Mouse (Mus musculus): ENCODE results near the gene Triap1. TPM values are rescaled to one million over a fixed set of nuclear protein-coding genes. Genes with fewer than 3 reads are reported as not detected.
"Not testable (repeated sequence)": the region's sequence is repeated elsewhere in the genome, so short reads cannot be mapped to it uniquely, and the experiment has no call there.

Triap1 gene
- polyA plus RNA-seq, 1 experiment from 2014 or later, result 56.7 TPM

DNA sequence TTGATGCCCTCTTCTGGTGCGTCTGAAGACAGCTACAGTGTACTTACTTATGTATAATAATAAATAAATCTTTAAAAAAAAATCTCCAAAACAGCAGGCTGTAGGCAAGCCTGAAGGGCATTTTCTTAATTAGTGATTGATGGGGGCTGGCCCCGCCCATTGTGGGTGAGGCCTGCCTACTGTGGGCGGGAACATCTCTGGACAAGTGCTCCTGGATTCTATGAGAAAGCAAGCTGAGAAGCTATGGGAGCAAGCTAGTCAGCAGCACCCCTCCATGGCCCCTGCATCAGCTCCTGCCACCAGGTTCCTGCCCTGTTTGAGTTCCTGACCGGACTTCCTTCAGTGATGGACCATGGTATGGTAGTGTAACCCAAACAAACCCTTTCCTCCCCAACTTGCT, 23.8 kb downstream of the Triap1 start:
- Histone ChIP-seq H3K9me3 (no peaks in the 10 kb centered on the region), H3K4me1 (no peaks in the 10 kb centered on the region), H3K36me3 (no peaks in the 10 kb centered on the region), H3K4me2 (replicated peaks) (no peak overlapping the region), H3K9ac (no peak overlapping the region), H3K27me3 (no peaks in the 10 kb centered on the region), H3K4me3 (no peak overlapping the region), H3K27ac (no peak overlapping the region)
- WGBS, result 81% methylated on average over 4 of the region's 4 CpGs
- ATAC-seq (ENCODE audit: insufficient number of reproducible peaks, insufficient read depth, low FRiP score, low TSS enrichment), result no peak

DNA sequence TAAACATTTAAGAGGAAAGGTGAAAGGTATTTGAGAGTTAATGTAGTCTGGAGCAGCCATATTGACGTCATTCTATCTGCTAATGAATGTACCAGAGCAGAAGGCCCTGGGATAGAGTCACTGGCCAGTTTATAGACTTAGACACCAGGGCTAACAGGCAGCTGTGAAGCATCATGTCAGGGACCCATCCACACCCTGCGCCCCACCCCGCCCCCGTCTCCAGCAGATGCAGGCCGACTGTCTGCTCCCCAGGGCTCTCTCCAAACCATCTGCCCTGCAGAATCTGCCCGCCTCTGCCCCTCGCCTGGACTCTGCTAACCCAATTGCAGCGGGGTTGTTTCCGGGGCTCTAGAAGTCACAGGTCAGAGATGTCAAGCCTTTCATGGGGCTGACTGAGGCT, 30.7 kb downstream of the Triap1 start:
- Histone ChIP-seq H3K4me3 (no peak overlapping the region), H3K9me3 (no peaks in the 10 kb centered on the region), H3K4me1 (peaks cover 4% of the 10 kb centered on the region; the same call in 1 of the 2 replicates), H3K4me2 (replicated peaks) (no peak overlapping the region), H3K27me3 (no peaks in the 10 kb centered on the region), H3K36me3 (no peaks in the 10 kb centered on the region), H3K9ac (no peak overlapping the region), H3K27ac (0 out of 2 replicates have a peak overlapping the region, but pooled peaks have one; percentile 6)
- WGBS, result 47% methylated on average over 9 of the region's 9 CpGs
- ATAC-seq (ENCODE audit: insufficient number of reproducible peaks, insufficient read depth, low FRiP score, low TSS enrichment), result no peak

DNA sequence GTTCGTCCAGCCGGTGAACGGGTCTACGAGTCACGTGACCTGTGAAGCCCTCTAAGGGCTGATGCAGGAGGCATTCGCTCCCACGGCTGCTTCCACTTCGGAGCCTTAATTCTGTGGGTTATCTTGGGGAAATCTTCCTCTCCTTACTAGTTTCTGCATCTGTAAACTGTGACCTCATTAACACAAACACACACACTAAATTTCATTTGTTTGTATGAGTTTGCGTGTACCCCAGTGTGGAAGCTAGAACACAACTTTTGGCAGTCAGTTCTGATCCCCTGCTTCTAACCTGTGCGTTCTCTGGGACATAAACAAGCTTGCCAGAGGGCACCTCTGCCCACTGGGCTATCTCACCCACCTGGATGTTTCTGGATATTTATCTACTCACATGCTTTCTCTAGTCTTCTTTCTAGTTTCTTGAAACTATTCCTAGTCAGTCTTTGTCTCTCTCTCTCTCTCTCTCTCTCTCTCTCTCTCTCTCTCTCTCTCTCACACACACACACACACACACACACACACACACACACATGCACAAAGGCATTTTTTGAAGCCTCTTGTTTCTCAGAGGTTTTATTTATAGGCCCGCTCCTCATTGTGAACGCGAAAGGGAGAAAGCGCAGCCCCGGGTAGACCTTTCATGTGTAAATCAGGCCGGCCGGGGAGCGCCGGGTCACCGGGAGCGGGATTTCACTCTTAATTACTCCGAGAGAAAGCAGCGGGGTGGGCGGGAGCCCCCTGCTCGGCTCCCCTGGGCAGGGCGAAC, 32.6 kb downstream of the Triap1 start:
- WGBS, result 20% methylated on average over 26 of the region's 26 CpGs
- no peak for ATAC-seq (ENCODE audit: insufficient number of reproducible peaks, insufficient read depth, low FRiP score, low TSS enrichment)
- Histone ChIP-seq H3K36me3 (no peaks in the 10 kb centered on the region), H3K27me3 (no peaks in the 10 kb centered on the region), H3K9me3 (no peaks in the 10 kb centered on the region), H3K4me3 (peak overlapping the region; percentile 25), H3K4me1 (peaks cover 4% of the 10 kb centered on the region; the same call in 1 of the 2 replicates), H3K27ac (no peak overlapping the region), H3K9ac (peak overlapping the region; percentile 57), H3K4me2 (replicated peaks) (peak overlapping the region; percentile 54)

DNA sequence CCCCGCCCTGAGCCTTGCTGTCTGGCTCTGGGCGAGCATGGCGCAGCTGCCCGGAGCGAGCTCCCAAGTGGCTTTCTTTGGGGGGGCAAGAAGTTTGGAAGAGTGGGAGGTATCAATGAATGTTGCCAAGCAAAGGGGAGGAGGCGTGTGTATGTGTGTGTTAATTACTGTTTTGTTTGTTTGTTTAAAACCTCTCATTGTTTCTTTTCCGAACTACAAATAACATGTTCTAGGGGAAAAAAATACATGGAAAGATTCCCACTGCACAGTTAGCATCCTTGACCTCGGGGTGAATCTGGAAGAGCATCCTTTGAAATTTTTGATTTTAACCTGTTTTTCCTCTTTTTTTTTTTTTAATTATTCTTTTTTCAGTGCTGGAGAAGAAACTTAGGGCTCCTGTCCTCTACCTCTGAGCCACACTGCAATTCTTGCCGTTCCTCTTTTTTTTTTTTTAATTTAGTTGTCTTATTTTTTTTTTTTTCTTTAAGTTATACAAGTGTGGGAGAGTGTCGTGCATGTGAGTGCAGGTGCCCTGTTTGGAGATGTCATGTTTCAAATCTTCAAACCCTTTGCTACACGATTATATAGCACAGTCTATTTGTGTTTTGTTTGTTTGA, 33.3 kb downstream of the Triap1 start:
- Histone ChIP-seq H3K4me3 (peak overlapping the region; percentile 25), H3K4me1 (peaks cover 4% of the 10 kb centered on the region; the same call in 1 of the 2 replicates), H3K27me3 (no peaks in the 10 kb centered on the region), H3K9ac (peak overlapping the region; percentile 57), H3K36me3 (no peaks in the 10 kb centered on the region), H3K4me2 (replicated peaks) (peak overlapping the region; percentile 54), H3K27ac (no peak overlapping the region), H3K9me3 (no peaks in the 10 kb centered on the region)
- 15% methylated on average over 11 of the region's 11 CpGs for WGBS
- no peak for ATAC-seq (ENCODE audit: insufficient number of reproducible peaks, insufficient read depth, low FRiP score, low TSS enrichment)

DNA sequence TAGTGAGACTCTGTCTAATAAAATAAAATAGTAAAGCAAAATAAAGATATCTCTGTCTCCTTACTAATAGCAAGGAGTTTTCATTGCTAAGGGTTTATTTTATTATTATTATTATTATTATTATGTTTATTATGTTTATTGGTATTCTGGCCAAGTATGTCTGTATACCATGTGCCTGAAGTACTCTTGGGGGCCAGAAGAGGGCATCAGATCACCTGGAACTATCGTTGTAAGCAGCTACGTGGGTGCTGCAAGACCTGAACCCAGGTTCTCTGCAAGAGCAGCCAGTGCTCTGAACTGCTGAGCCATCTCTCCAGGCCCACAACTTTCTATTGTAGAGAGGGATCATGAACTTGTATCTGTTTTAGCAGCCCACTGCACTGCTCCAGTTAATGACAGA, 34.4 kb downstream of the Triap1 start:
- Histone ChIP-seq H3K4me1 (peaks cover 4% of the 10 kb centered on the region; the same call in 1 of the 2 replicates), H3K4me2 (replicated peaks) (no peak overlapping the region), H3K9ac (no peak overlapping the region), H3K36me3 (no peaks in the 10 kb centered on the region), H3K4me3 (no peak overlapping the region), H3K27me3 (no peaks in the 10 kb centered on the region), H3K9me3 (no peaks in the 10 kb centered on the region), H3K27ac (no peak overlapping the region)
- ATAC-seq (ENCODE audit: insufficient number of reproducible peaks, insufficient read depth, low FRiP score, low TSS enrichment), result no peak
- 82% methylated on average over 2 of the region's 2 CpGs for WGBS

DNA sequence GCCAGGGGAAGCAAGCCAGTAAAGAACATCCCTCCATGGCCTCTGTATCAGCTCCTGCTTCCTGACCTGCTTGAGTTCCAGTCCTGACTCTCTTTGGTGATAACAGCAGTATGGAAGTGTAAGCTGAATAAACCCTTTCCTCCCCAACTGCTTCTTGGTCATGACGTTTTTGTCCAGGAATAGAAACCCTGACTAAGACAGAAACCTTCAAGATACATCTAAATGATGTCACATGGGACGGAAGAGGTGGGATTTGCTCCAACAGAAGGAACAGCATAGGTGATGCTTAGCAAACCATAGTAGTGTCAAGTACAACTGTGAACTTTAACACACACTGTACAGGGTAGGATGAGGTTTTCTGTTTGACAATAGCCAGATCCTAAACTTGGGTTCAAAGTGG, 37.9 kb downstream of the Triap1 start:
- H3K27ac ChIP-seq; H3K9me3 ChIP-seq; H3K4me2 ChIP-seq (replicated peaks); H3K9ac ChIP-seq; H3K4me3 ChIP-seq; H3K36me3 ChIP-seq; H3K27me3 ChIP-seq; H3K4me1 ChIP-seq; ATAC-seq (ENCODE audit: insufficient number of reproducible peaks, insufficient read depth, low FRiP score, low TSS enrichment): not testable (repeated sequence)
- 79% methylated on average over 2 of the region's 2 CpGs for WGBS

DNA sequence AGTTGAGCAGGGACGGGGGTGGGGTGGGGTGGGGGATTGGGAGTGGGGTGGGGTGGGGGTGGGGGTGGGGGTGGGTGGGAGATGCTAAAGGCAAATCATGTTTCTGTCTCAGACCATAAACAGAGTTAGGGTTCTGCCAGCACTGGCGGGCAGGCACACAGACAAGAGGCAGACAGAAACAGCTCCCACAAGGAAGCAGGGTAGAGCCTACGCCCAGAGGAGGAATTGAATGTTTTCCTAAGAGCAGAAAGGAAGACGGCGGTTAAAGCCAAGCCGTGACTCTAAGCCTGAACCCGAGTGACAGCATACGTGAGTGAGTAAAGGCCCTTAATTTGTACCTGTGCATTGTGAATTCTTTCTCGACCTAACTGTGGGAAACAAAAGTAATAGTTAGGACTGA, 50.9 kb downstream of the Triap1 start:
- Histone ChIP-seq H3K27ac (peak overlapping the region; percentile 43; the same call in 1 of the 2 replicates), H3K27me3 (no peaks in the 10 kb centered on the region), H3K9me3 (no peaks in the 10 kb centered on the region), H3K36me3 (no peaks in the 10 kb centered on the region), H3K4me2 (replicated peaks) (no peak overlapping the region), H3K4me3 (no peak overlapping the region), H3K9ac (no peak overlapping the region), H3K4me1 (peaks cover 19% of the 10 kb centered on the region)
- whole genome bisulfite sequencing, result 25% methylated on average over 9 of the region's 9 CpGs
- ATAC-seq (ENCODE audit: insufficient number of reproducible peaks, insufficient read depth, low FRiP score, low TSS enrichment), result no peak

DNA sequence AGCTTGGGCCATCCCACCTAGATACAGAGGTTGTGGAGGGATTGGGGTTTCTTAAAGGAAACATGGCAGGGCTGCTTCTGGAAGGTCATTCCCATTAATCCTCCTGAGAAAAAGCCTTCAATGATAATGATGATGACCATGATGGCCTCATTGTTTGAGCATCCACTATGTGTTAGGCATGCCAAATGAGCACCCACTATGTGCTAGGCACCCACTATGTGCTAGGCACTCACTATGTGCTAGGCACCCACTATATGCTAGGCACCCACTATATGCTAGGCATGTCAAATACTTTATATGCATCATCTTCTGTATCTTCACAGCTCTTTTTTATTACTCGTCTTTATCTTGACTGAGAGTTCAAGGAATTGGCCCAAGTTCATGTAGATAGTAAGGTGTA, 51.9 kb downstream of the Triap1 start:
- Histone ChIP-seq H3K9ac (no peak overlapping the region), H3K27ac (no peak overlapping the region), H3K27me3 (no peaks in the 10 kb centered on the region), H3K4me2 (replicated peaks) (no peak overlapping the region), H3K4me1 (peaks cover 19% of the 10 kb centered on the region), H3K36me3 (no peaks in the 10 kb centered on the region), H3K4me3 (no peak overlapping the region), H3K9me3 (no peaks in the 10 kb centered on the region)
- 94% methylated on average over 1 of the region's 1 CpGs for WGBS
- no peak for ATAC-seq (ENCODE audit: insufficient number of reproducible peaks, insufficient read depth, low FRiP score, low TSS enrichment)

Other genes with a start within 250 kb of the Triap1 start
- gene Gm10401, start 242.9 kb upstream of the Triap1 start, polyA plus RNA-seq (2016; fragmentation: Nextera tagmentation; extraction: Ambion mirVana), result 31.3 and 34.4 TPM in 2 replicates
- gene Acads, start 221.9 kb upstream of the Triap1 start, polyA plus RNA-seq (2016; fragmentation: Nextera tagmentation; extraction: Ambion mirVana), result 52.4 and 52.8 TPM in 2 replicates
- gene Unc119b, start 206.2 kb upstream of the Triap1 start, polyA plus RNA-seq (2016; fragmentation: Nextera tagmentation; extraction: Ambion mirVana), result 56.0 and 56.3 TPM in 2 replicates
- 82.1 and 86.6 TPM in 2 replicates for gene Mlec, start 183.0 kb upstream of the Triap1 start, polyA plus RNA-seq (2016; fragmentation: Nextera tagmentation; extraction: Ambion mirVana)
- gene Cabp1, start 146.8 kb upstream of the Triap1 start, polyA plus RNA-seq (2016; fragmentation: Nextera tagmentation; extraction: Ambion mirVana), result 2.6 and 4.7 TPM in 2 replicates
- gene Pop5, start 105.4 kb upstream of the Triap1 start, polyA plus RNA-seq (2016; fragmentation: Nextera tagmentation; extraction: Ambion mirVana), result 82.1 and 93.4 TPM in 2 replicates
- 184 and 187 TPM in 2 replicates for gene Rnf10, start 68.3 kb upstream of the Triap1 start, polyA plus RNA-seq (2016; fragmentation: Nextera tagmentation; extraction: Ambion mirVana)
- 45.5 and 46.2 TPM in 2 replicates for gene Coq5, start 61.6 kb upstream of the Triap1 start, polyA plus RNA-seq (2016; fragmentation: Nextera tagmentation; extraction: Ambion mirVana)
- 1,589 and 1,712 TPM in 2 replicates for gene Dynll1, start 40.2 kb upstream of the Triap1 start, polyA plus RNA-seq (2016; fragmentation: Nextera tagmentation; extraction: Ambion mirVana)
- 418 and 420 TPM in 2 replicates for gene Srsf9, start 14.0 kb upstream of the Triap1 start, polyA plus RNA-seq (2016; fragmentation: Nextera tagmentation; extraction: Ambion mirVana)
- gene Gatc, start within 50 bp of the Triap1 start, polyA plus RNA-seq (2016; fragmentation: Nextera tagmentation; extraction: Ambion mirVana), result 29.0 and 30.0 TPM in 2 replicates
- 652 and 721 TPM in 2 replicates for gene Cox6a1, start 7.8 kb downstream of the Triap1 start, polyA plus RNA-seq (2016; fragmentation: Nextera tagmentation; extraction: Ambion mirVana)
- gene Msi1, start 88.4 kb downstream of the Triap1 start, polyA plus RNA-seq (2016; fragmentation: Nextera tagmentation; extraction: Ambion mirVana), result 38.7 and 40.2 TPM in 2 replicates
- gene Pla2g1b, start 125.0 kb downstream of the Triap1 start, polyA plus RNA-seq (2016; fragmentation: Nextera tagmentation; extraction: Ambion mirVana), result not detected in 2 replicates
- 23.2 and 25.9 TPM in 2 replicates for gene Sirt4, start 143.5 kb downstream of the Triap1 start, polyA plus RNA-seq (2016; fragmentation: Nextera tagmentation; extraction: Ambion mirVana)
- 46.8 and 47.1 TPM in 2 replicates for gene Pxn, start 165.5 kb downstream of the Triap1 start, polyA plus RNA-seq (2016; fragmentation: Nextera tagmentation; extraction: Ambion mirVana)
- 1,232 and 1,233 TPM in 2 replicates for gene Rplp0, start 218.2 kb downstream of the Triap1 start, polyA plus RNA-seq (2016; fragmentation: Nextera tagmentation; extraction: Ambion mirVana)
- 56.1 and 57.9 TPM in 2 replicates for gene Gcn1l1, start 224.0 kb downstream of the Triap1 start, polyA plus RNA-seq (2016; fragmentation: Nextera tagmentation; extraction: Ambion mirVana)

Measured in embryonic facial prominence, embryonic 12.5 days (tissue).